Mouse (Mus musculus) midbrain, embryonic 14.5 days (tissue): Measurements from ENCODE around the gene Prph2. TPM values are rescaled to one million over a fixed set of nuclear protein-coding genes. Genes with fewer than 3 reads are reported as not detected.

Source experiments
- ATAC-seq: fragments of 200-750 bp; cut with Nextera tagmentation; 2 replicates; pipeline ENCODE4 v1.8.0; 2017; ENCODE audit warnings: moderate number of reproducible peaks, moderate library complexity; ENCODE audit not compliant: low FRiP score, low TSS enrichment
- DNase-seq: peaks from one replicate; pipeline ENCODE4 v3.0.0-alpha.2; 2015
- H3K27ac ChIP-seq: fragments of 300-500 bp; sonication (generic); replicated peaks from 2 replicates; pipeline ENCODE4 v1.5.1; 2014; ENCODE audit warnings: mild to moderate bottlenecking, low read depth, low read length, moderate library complexity
- H3K27me3 ChIP-seq: fragments of 300-500 bp; sonication (generic); 2 replicates; pipeline ENCODE4 v1.6.1; 2014; ENCODE audit warnings: low read length, control low read depth, mixed read lengths; ENCODE audit not compliant: control insufficient read depth, insufficient read depth
- H3K36me3 ChIP-seq: fragments of 300-500 bp; sonication (generic); 2 replicates; pipeline ENCODE4 v1.6.1; 2014; ENCODE audit warnings: low read length, control low read depth; ENCODE audit not compliant: control insufficient read depth, insufficient read depth
- H3K4me1 ChIP-seq: fragments of 300-500 bp; sonication (generic); 2 replicates; pipeline ENCODE4 v1.6.1; 2014; ENCODE audit warnings: mild to moderate bottlenecking, antibody characterized with exemption, low read length, control low read depth; ENCODE audit not compliant: control insufficient read depth, insufficient read depth
- H3K4me2 ChIP-seq: fragments of 300-500 bp; sonication (generic); 2 replicates; pipeline ENCODE4 v1.6.1; 2014; ENCODE audit warnings: mild to moderate bottlenecking, low read length, moderate library complexity
- H3K4me3 ChIP-seq: fragments of 300-500 bp; sonication (generic); replicated peaks from 2 replicates; pipeline ENCODE4 v1.5.1; 2014; ENCODE audit warnings: low read depth, low read length
- H3K9ac ChIP-seq: fragments of 300-500 bp; sonication (generic); replicated peaks from 2 replicates; pipeline ENCODE4 v1.6.1; 2014; ENCODE audit warnings: mild to moderate bottlenecking, low read length, moderate library complexity
- H3K9me3 ChIP-seq: fragments of 300-500 bp; sonication (generic); 2 replicates; pipeline ENCODE4 v1.6.1; 2016; ENCODE audit warnings: low read length, control low read depth, mixed read lengths; ENCODE audit not compliant: control insufficient read depth
- WGBS: fragments of 180-500 bp; shearing (Covaris S2); extraction: QIAGEN DNeasy Blood & Tissue Kit; methylation state at CpG from one replicate; pipeline ENCODE4 v1.1.7; 2014; 5-methylcytosine and 5-hydroxymethylcytosine counted together
- polyA plus RNA-seq: library from polyadenylated mRNA; unstranded; fragments of >200 nt; fragmentation: Nextera tagmentation; extraction: Ambion mirVana; gene quantifications from 2 replicates; pipeline ENCODE4 v1.2.1, GENCODE M21; 2014

The Prph2 gene
- polyA plus RNA-seq, 1 experiment from 2014 or later = not detected

DNA sequence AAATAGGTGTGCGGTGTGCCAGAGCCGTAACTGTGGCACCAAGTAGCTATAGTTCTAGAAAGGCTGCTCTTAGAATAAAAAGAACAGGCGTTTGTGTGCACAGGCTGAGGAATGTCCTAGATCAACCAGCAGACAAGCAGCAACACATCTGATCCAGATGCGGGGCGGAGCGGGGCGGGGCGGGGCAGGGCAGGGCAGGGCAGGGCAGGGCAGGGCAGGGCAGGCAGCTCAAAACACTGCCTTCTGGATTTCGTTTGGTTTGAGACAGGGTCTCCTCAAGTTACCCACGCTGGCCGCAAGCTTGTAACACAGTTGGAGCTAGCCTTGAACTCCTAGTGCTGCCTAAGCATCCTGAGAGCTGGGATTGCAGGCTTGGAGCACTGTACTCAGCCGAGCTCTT is 19.0 kb downstream of the Prph2 start:
- H3K36me3 ChIP-seq = peaks cover 58% of the 10 kb centered on the region
- ATAC-seq = no peak

GRCm38 (mm10) chr17:46929897-46930296 is 19.6 kb downstream of the Prph2 start:
- H3K36me3 ChIP-seq = peaks cover 64% of the 10 kb centered on the region
- no peaks in the 10 kb centered on the region for H3K27me3 ChIP-seq
- no peak overlapping the region for H3K27ac ChIP-seq
- DNase-seq = no peak
- no peak overlapping the region for H3K9ac ChIP-seq
- no peaks in the 10 kb centered on the region for H3K9me3 ChIP-seq
- WGBS = 94% methylated on average over 7 of the region's 7 CpGs
- no peak overlapping the region for H3K4me2 ChIP-seq
- no peaks in the 10 kb centered on the region for H3K4me1 ChIP-seq
- no peak for ATAC-seq
- H3K4me3 ChIP-seq = no peak overlapping the region

More for the DNA sequence above, 19.0 kb downstream of the Prph2 start:
- H3K4me3 ChIP-seq = no peak overlapping the region
- no peaks in the 10 kb centered on the region for H3K9me3 ChIP-seq
- no peak overlapping the region for H3K4me2 ChIP-seq
- no peak for DNase-seq
- H3K9ac ChIP-seq = no peak overlapping the region
- H3K27me3 ChIP-seq = no peaks in the 10 kb centered on the region
- WGBS = 92% methylated on average over 12 of the region's 12 CpGs
- H3K4me1 ChIP-seq = no peaks in the 10 kb centered on the region
- no peak overlapping the region for H3K27ac ChIP-seq

DNA sequence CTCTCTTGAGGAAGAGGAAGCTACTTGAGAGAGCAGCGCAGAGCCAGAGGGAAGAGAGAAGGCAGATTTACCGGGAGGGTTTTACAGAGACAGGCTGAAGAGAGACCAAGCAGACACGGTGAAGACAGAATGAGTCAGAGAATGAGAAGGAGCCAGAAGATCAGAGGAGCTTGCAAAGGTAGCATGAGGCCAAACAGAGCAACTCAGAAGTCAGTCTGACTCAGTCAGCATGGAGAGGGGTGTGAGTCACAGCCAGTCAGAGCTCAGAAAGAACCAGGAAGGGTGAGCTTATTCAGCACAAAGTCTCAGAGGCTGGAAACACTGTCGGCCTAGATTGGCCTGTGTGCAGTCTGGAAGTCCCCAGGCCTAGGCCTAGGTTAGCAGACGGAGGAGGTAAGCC is 22.7 kb downstream of the Prph2 start:
- WGBS = 95% methylated on average over 5 of the region's 5 CpGs
- H3K9me3 ChIP-seq = no peaks in the 10 kb centered on the region

GRCm38 (mm10) chr17:46933557-46934348 is 23.5 kb downstream of the Prph2 start:
- no peak overlapping the region for H3K27ac ChIP-seq
- 84% methylated on average over 19 of the region's 19 CpGs for WGBS
- H3K36me3 ChIP-seq = peaks cover 96% of the 10 kb centered on the region
- no peaks in the 10 kb centered on the region for H3K4me1 ChIP-seq
- DNase-seq = peak; percentile 81
- H3K9ac ChIP-seq = no peak overlapping the region
- no peaks in the 10 kb centered on the region for H3K9me3 ChIP-seq
- no peak overlapping the region for H3K4me2 ChIP-seq
- ATAC-seq = no peak
- no peaks in the 10 kb centered on the region for H3K27me3 ChIP-seq
- no peak overlapping the region for H3K4me3 ChIP-seq

More for the DNA sequence above, 22.7 kb downstream of the Prph2 start:
- Histone ChIP-seq H3K4me1 (no peaks in the 10 kb centered on the region), H3K27ac (no peak overlapping the region), H3K4me3 (no peak overlapping the region), H3K36me3 (peaks cover 94% of the 10 kb centered on the region), H3K9ac (no peak overlapping the region), H3K27me3 (no peaks in the 10 kb centered on the region), H3K4me2 (no peak overlapping the region)
- no peak for ATAC-seq
- DNase-seq = no peak

GRCm38 (mm10) chr17:46940461-46940860 is 30.2 kb downstream of the Prph2 start:
- Histone ChIP-seq H3K9ac (no peak overlapping the region), H3K36me3 (peaks cover 100% of the 10 kb centered on the region), H3K4me3 (no peak overlapping the region), H3K27ac (no peak overlapping the region), H3K4me2 (no peak overlapping the region), H3K27me3 (no peaks in the 10 kb centered on the region), H3K4me1 (no peaks in the 10 kb centered on the region), H3K9me3 (no peaks in the 10 kb centered on the region)
- DNase-seq (no peak), ATAC-seq (no peak)
- 96% methylated on average over 8 of the region's 8 CpGs for WGBS

- Histone ChIP-seq H3K9me3 (no peaks in the 10 kb centered on the region), H3K27ac (no peak overlapping the region), H3K36me3 (peaks cover 98% of the 10 kb centered on the region), H3K4me2 (no peak overlapping the region), H3K27me3 (no peaks in the 10 kb centered on the region), H3K4me3 (no peak overlapping the region), H3K9ac (no peak overlapping the region), H3K4me1 (no peaks in the 10 kb centered on the region)
- WGBS = 95% methylated on average over 9 of the region's 9 CpGs
- DNase-seq (no peak), ATAC-seq (no peak)
These were observed 32.2 kb downstream of the Prph2 start for GRCm38 (mm10) chr17:46942421-46942820.

- no peak overlapping the region for H3K4me2 ChIP-seq
- no peak for ATAC-seq
- peaks cover 82% of the 10 kb centered on the region for H3K36me3 ChIP-seq
- no peak for DNase-seq
- no peak overlapping the region for H3K4me3 ChIP-seq
- H3K27me3 ChIP-seq = no peaks in the 10 kb centered on the region
- 94% methylated on average over 9 of the region's 9 CpGs for WGBS
- H3K9ac ChIP-seq = no peak overlapping the region
- no peak overlapping the region for H3K27ac ChIP-seq
- H3K4me1 ChIP-seq = no peaks in the 10 kb centered on the region
- H3K9me3 ChIP-seq = no peaks in the 10 kb centered on the region
These were observed 36.0 kb downstream of the Prph2 start for GRCm38 (mm10) chr17:46946276-46946675.

GRCm38 (mm10) chr17:46958045-46958444 is 47.8 kb downstream of the Prph2 start:
- H3K9me3 ChIP-seq = no peaks in the 10 kb centered on the region
- no peak overlapping the region for H3K4me2 ChIP-seq
- no peaks in the 10 kb centered on the region for H3K27me3 ChIP-seq
- no peak for DNase-seq
- no peaks in the 10 kb centered on the region for H3K4me1 ChIP-seq
- no peak overlapping the region for H3K9ac ChIP-seq
- no peak overlapping the region for H3K27ac ChIP-seq
- no peak for ATAC-seq
- 87% methylated on average over 2 of the region's 2 CpGs for WGBS
- peaks cover 98% of the 10 kb centered on the region for H3K36me3 ChIP-seq
- no peak overlapping the region for H3K4me3 ChIP-seq

GRCm38 (mm10) chr17:46960216-46960615 is 50.0 kb downstream of the Prph2 start:
- WGBS = 93% methylated on average over 10 of the region's 10 CpGs

More at GRCm38 (mm10) chr17:46960216-46960615, 50.0 kb downstream of the Prph2 start:
- H3K27me3 ChIP-seq = no peaks in the 10 kb centered on the region
- H3K27ac ChIP-seq = no peak overlapping the region
- no peak overlapping the region for H3K9ac ChIP-seq
- no peak overlapping the region for H3K4me3 ChIP-seq
- ATAC-seq (no peak), DNase-seq (no peak)
- no peaks in the 10 kb centered on the region for H3K4me1 ChIP-seq
- H3K9me3 ChIP-seq = no peaks in the 10 kb centered on the region
- no peak overlapping the region for H3K4me2 ChIP-seq
- H3K36me3 ChIP-seq = peaks cover 98% of the 10 kb centered on the region
